ENCODE assay signal across 8 mouse cellular contexts in genomic region chr19:57404502-57404848, GRCm38 (mm10). TPM values are rescaled to one million over a fixed set of nuclear protein-coding genes. Genes with fewer than 3 reads are reported as not detected.
DNase-seq lines count a peak whose midpoint lies in the region; ATAC-seq and TF ChIP-seq lines count a peak whose summit lies in the region.

No protein-coding gene starts in this region.

- no peaks in the 10 kb centered on the region for H3K9me3 ChIP-seq in embryonic facial prominence, embryonic 10.5 days
- H3K9me3 ChIP-seq in midbrain, embryonic 12.5 days: no peaks in the 10 kb centered on the region

- no peak for TF ChIP-seq CTCF in layer of hippocampus, adult 2 months (conservative IDR thresholded peaks at IDR 0.05)

- no peak for DNase-seq in layer of hippocampus, adult 2 months (ENCODE audit: low spot score in 2 of 2)
- no peak for DNase-seq in layer of hippocampus, postnatal 36 days
- no peak for DNase-seq in embryonic facial prominence, embryonic 10.5 days (ENCODE audit: low spot score)
- no peak for DNase-seq in adrenal gland, postnatal 10 days
- DNase-seq in embryo, embryonic 10 days (ENCODE audit: low spot score): no peak
- DNase-seq in retina, embryonic 14.5 days (ENCODE audit: low spot score): no peak

- 0 out of 2 replicates have a peak, but pooled peaks have one; percentile 12 for ATAC-seq in granulocyte monocyte progenitor cell, adult 5-6 weeks (replicated peaks; ENCODE audit: poor library complexity, severe bottlenecking)
- ATAC-seq in midbrain, embryonic 12.5 days (ENCODE audit: low FRiP score, low read depth): peak; percentile 27; the same call in 1 of the 2 replicates

- WGBS in embryonic facial prominence, embryonic 10.5 days: 5% methylated on average over 9 of the region's 9 CpGs
- 13% methylated on average over 9 of the region's 9 CpGs for WGBS in midbrain, embryonic 12.5 days

- H3K4me2 ChIP-seq in midbrain, embryonic 12.5 days (replicated peaks): peak overlapping the region; percentile 31

- H3K27ac ChIP-seq in layer of hippocampus, adult 2 months: no peak overlapping the region
- H3K27ac ChIP-seq in embryonic facial prominence, embryonic 10.5 days (replicated peaks): peak overlapping the region; percentile 48; the same call in 1 of the 2 replicates
- H3K27ac ChIP-seq in midbrain, embryonic 12.5 days (replicated peaks): no peak overlapping the region

- H3K4me3 ChIP-seq in layer of hippocampus, adult 2 months: peak overlapping the region; percentile 37
- peak overlapping the region; percentile 44 for H3K4me3 ChIP-seq in embryonic facial prominence, embryonic 10.5 days
- 0 out of 2 replicates have a peak overlapping the region, but pooled peaks have one; percentile 10 for H3K4me3 ChIP-seq in midbrain, embryonic 12.5 days

- no peak overlapping the region for H3K9ac ChIP-seq in midbrain, embryonic 12.5 days (replicated peaks)

- no peaks in the 10 kb centered on the region for H3K27me3 ChIP-seq in embryonic facial prominence, embryonic 10.5 days (replicated peaks; ENCODE audit: low read depth, poor library complexity, severe bottlenecking)
- H3K27me3 ChIP-seq in midbrain, embryonic 12.5 days: no peaks in the 10 kb centered on the region

- H3K36me3 ChIP-seq in embryonic facial prominence, embryonic 10.5 days (replicated peaks): no peaks in the 10 kb centered on the region
- no peaks in the 10 kb centered on the region for H3K36me3 ChIP-seq in midbrain, embryonic 12.5 days

- peaks cover 20% of the 10 kb centered on the region for H3K4me1 ChIP-seq in embryonic facial prominence, embryonic 10.5 days
- H3K4me1 ChIP-seq in midbrain, embryonic 12.5 days: peaks cover 2% of the 10 kb centered on the region; the same call in 1 of the 2 replicates

RNA-seq across cellular contexts. Expression of gene Fam160b1, which starts 44.0 kb away (rescaled TPM):
- total RNA-seq in layer of hippocampus, adult 2 months (2021): 10 to 100 TPM; 21.2 to 22.7 TPM
- total RNA-seq in layer of hippocampus, postnatal 36 days (2021): 10 to 100 TPM; 23.3 to 25.0 TPM
- 12.6 and 13.1 TPM in 2 replicates for polyA plus RNA-seq in embryonic facial prominence, embryonic 10.5 days (2016; fragmentation: Nextera tagmentation; extraction: Ambion mirVana)
- 18.0 and 25.6 TPM in 2 replicates for total RNA-seq in granulocyte monocyte progenitor cell, adult 5-6 weeks (2014; fragmentation: Nextera tagmentation)
- total RNA-seq in granulocyte monocyte progenitor cell, adult 5-6 weeks (2017): 15.3 and 15.8 TPM in 2 replicates
- 17.7 and 19.1 TPM in 2 replicates for polyA plus RNA-seq in midbrain, embryonic 12.5 days (2016; fragmentation: Nextera tagmentation; extraction: Ambion mirVana)
- 10 to 100 TPM; 20.4 to 23.5 TPM for total RNA-seq in adrenal gland, postnatal 10 days (2021)

RNA-seq across cellular contexts. Expression of gene Trub1, which starts 48.2 kb away (rescaled TPM):
- total RNA-seq in layer of hippocampus, adult 2 months (2021): 10 to 100 TPM; 17.6 to 17.9 TPM
- 10 to 100 TPM; 18.0 to 18.5 TPM for total RNA-seq in layer of hippocampus, postnatal 36 days (2021)
- 21.7 and 25.6 TPM in 2 replicates for polyA plus RNA-seq in embryonic facial prominence, embryonic 10.5 days (2016; fragmentation: Nextera tagmentation; extraction: Ambion mirVana)
- 16.5 and 16.7 TPM in 2 replicates for total RNA-seq in granulocyte monocyte progenitor cell, adult 5-6 weeks (2014; fragmentation: Nextera tagmentation)
- 13.2 and 21.0 TPM in 2 replicates for total RNA-seq in granulocyte monocyte progenitor cell, adult 5-6 weeks (2017)
- 14.4 and 21.3 TPM in 2 replicates for polyA plus RNA-seq in midbrain, embryonic 12.5 days (2016; fragmentation: Nextera tagmentation; extraction: Ambion mirVana)
- total RNA-seq in adrenal gland, postnatal 10 days (2021): 10 to 100 TPM; 16.3 to 18.1 TPM
